Mouse (Mus musculus) T-helper 1 cell (primary cell): ENCODE measurements around the gene Cuzd1.

Experiments used
- in situ Hi-C: fragments of 300-600 bp; cut with MboI, MseI; formaldehyde crosslinking; loops from one replicate; pipeline ENCODE4 v1.15.1; 2025; ENCODE audit warnings: high pct_unique_total_duplicates

Cuzd1 gene

DNA sequence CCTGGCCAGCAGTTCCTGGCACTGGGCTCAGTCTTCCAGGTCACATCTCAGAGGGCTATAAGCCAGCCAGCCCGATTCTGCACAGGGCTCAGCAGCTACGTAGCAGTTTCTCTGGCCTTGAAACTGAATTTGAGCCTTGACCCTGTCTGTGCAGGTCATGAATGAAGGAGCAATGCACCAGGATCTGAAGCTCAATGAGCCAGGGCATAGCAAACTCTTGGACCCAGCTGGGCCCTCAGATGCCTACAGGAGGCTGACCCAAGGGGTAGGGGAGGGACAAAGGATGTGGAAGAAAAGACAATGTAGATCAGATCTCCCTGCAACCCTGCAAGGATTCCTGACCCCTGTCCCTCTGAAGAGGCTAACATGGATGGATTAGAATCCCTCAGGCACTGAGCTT, at the start of gene Cuzd1:
Gene Cuzd1 (minus strand): TSS at position 101 of the 400 bp plus-strand sequence.
- in situ Hi-C loops: no loop called here

DNA sequence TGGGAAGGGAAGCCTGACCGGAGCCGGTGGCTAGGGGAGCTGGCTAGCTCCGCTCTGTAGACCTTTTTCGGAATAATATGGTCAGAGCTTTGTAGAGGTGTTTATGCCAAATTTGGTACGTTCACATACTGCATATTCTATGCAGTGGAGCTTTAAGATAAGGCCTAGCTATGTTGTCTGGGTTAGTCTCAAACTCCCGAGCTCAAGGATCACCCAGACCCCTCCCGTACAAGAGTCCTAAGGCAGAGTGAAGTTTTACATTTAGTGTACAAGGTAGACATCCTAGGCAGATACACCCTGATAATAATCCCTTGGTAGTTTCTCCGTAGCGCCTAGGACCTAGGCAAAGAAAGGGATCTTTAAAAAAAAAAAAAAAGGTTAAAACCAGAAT, 49.4 kb upstream of the Cuzd1 start:
- in situ Hi-C loops: no loop called here

DNA sequence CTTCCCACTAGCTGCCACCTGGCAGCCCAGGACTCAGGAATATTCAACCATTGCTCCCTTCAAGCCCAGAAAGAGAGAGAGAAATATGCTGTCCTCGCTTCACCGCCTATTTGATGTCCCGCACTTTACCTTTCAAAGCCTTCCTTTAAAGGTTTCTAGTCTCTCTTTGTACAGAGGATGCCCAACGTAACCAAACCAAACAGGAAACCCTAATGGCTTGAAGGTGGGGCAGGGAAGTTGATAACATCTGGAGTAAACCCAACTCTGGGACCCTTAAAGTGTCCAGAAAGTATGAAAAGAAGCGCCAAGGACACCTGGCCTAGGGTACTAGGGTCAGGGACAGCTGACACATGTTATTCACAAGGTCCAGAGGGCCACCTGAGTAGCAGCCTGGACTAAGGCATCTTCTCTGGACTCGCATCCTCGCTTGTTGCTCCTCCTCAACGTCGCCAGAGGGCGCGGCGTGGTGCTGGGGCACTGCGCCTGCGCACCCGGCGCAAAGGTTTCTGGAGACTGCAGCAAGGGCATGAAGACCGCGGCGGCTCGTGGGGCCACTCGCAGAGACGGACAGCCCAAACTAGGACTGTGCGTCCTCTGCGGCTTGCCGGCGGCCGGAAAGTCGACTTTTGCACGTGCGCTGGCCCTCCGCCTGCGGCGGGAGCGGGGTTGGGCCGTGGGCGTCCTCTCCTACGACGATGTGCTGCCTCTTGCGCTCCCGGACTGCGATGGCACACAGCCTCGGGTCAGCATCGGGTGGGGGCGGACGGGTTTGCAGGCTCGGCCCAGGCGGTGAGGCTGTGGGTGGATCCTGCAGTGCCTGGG, 48.8 kb upstream of the Cuzd1 start, which contains the start of gene Pstk:
Gene Pstk (plus strand): TSS at position 494 of the 822 bp plus-strand sequence.
- in situ Hi-C loops: no loop called here

DNA sequence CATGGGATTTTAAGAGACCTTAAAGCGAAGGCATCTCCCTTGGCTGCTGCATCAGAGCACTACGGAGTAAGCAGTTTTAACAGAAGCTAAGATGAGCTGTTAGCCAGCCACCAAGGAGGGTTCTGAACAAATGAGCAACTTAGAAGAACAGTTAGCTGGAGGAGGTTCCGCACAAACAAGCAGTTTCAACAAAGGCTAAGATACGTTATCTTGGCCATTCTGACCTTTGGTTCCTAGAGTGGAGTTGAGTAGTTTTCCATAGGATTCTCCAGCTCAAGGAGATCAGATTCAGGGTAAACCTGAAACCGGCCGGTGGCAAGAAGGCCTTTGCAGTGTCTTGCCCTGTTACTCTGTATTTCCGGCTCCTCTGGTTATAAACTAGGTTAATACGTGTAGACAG, 42.0 kb upstream of the Cuzd1 start:
- in situ Hi-C loops: loop anchor here (5.0 kb wide), 1 partner anchor 48 kb away; the partner anchor contains the start of genes Acadsb and Ikzf5

DNA sequence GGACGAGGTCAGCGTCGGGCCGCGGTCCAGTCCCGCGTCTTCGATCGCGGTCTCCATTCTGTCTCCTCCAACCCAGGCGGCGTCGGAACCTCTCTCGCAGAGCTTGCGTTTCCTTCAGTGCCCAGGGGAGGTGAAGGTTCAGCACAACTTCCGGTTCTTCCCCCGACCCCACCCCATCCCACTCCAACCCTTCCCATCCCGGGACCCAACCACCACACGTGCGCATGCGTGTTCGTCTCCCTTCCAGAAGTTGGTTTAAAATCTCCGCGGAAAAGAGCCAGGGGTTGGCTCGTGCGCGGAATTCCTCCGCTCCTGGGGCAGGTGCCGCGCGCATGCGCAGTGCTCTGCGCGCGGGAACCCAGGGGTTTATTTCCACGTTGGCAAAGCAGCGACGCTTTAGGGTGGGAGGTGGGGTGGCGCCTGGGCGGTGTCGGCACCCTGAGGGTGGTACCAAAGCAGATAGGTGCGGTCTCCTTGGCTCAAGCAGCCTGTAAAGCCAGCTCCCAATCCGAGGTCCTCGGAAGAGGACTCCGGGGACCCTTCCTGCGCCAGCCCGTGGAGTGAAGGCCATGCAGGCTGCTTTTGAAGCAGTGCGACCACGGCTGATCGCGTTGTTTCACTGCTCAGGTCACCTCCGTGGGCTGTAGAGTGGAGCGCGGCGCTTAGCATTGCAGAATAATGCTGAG, 40.7 kb upstream of the Cuzd1 start, which contains the start of gene 2310057M21Rik:
Gene 2310057M21Rik (minus strand): TSS at position 145 of the 686 bp plus-strand sequence.
- in situ Hi-C loops: loop anchor here (5.0 kb wide), 1 partner anchor 50 kb away; the partner anchor contains the start of genes Acadsb and Ikzf5

DNA sequence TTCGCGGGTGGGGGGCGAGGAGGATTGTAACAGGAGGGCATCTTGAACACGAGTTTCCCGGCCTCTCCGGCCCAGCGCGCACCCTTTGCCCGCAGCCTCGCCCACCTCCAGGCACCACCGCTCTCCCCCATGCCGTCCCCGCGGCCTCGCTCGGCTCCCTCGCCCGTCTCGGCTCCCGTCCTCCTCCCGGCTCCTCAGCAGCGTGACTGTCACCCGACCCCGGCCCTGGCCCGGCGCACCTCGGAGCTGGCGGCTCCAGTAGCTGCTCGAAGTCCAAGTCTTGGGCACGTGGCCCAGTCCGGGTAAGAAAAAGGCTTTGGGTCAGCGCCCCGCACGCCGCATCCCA, 40.1 kb upstream of the Cuzd1 start:
- in situ Hi-C loops: loop anchor here (5.0 kb wide), 1 partner anchor 50 kb away; the partner anchor contains the start of genes Acadsb and Ikzf5

DNA sequence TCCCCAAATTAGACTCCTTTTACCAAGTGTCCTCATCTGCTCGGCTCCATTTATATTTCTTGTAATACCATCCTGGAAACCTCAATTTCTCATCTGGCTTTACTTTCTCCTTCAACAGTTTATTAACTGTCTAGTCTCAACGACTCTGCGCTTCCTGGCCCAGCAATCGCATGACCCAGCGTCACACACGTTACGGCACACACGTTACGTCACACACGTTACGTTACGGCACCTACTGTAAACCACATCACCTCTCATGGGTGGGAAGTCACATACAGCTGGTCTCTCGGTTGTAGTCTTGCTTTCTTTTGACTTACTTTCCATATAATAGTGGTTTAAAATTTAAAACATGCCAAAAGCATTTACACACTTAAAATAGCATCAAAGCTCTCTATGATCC, 34.0 kb upstream of the Cuzd1 start:
- in situ Hi-C loops: no loop called here

DNA sequence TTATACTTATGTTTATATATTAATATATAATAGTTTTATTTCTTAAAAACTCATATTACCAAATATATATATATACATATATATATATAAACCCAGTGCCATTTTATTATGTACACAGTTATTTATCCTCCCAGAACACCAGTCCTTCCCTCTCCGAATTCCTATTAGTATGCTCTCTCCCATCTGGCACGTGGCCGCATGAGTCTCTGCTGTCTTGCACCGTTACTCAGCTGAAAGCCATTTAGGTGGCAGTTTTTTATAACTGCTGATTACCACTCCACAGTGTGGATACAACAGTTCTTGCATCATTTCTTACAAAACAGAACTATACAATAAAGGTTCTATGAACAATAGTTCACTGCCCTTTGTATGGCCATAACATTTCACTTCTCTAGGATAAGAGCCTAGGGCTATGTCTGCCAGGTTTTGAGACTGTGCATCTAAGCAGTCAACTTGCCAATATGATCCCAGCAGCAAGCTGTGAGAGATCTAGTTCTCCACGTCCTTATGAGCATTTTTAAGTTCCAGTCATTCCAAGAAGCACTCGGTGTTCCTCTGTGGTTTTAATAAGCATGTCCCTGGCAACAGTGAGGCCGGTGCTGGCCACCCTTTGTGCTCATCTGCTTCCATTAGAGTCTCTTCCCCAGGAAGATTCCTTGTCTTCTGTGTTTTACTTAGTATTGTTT, 23.9 kb upstream of the Cuzd1 start:
- in situ Hi-C loops: no loop called here

DNA sequence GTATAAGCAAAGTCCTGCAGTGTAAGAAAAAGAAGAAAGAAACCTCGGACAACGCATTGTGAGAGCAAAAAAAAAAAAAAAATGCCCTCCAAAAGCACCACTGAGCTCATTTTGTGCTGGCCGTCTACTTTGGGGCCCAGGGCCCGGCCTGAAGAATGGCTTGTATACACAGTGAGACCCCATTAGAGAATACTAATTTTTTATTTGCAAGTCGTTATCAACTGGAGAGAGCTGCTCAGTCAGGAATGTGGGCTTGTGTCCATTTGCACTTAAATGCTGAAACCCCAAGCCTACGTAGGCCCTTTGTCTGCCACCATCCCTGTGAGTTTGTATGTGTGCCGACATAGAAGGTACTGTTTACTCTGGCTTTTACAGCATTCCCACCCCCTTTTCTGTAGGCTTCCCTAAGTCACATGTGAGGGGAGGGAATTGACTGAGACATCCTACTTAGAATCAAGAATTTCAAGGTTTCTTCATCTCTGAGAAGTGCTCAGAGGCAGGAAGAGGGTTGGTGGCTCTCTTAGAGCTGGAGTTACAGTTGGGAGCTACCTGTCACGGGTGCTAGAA, 15.5 kb upstream of the Cuzd1 start:
- in situ Hi-C loops: no loop called here

DNA sequence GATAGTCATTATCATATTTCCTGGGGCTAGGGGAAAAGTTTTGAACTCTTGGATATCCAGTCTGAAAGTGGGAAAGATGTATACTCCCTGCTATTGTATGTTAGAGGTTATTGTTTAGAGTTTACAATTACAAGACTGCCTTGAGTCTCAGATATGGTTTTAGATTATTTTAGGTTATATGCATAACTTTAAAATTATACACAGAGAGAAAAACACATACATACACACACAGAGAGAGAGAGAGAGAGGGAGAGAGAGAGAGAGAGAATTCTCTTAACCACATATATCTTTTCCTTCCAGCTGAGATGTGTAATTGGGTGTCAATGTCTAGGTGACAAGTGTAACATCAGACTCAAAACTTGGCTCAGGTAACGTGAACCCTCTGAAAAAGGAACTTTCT, 11.5 kb upstream of the Cuzd1 start, which contains the start of gene Fam24a:
Gene Fam24a (plus strand): TSS at position 301 of the 400 bp plus-strand sequence.
- in situ Hi-C loops: no loop called here

DNA sequence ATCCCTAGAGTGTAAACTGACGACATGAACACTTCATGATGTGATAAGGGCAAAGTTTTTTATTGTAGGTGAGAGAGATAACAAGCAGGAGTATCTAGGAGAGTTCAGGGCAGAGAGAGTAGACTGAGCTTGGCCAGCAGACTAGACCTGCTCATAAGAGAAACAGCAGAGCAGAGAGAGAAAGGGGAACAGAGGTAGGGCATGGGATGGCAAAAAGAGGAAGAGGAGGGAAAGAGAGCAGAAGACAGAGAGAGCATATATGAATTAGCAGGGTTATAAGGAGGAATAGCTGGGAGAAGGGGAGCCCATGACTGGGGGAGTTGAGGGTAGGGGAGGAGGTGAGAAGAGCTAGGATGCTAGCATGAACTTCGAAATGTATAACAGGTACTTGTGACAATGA, 9.6 kb upstream of the Cuzd1 start:
- in situ Hi-C loops: no loop called here

DNA sequence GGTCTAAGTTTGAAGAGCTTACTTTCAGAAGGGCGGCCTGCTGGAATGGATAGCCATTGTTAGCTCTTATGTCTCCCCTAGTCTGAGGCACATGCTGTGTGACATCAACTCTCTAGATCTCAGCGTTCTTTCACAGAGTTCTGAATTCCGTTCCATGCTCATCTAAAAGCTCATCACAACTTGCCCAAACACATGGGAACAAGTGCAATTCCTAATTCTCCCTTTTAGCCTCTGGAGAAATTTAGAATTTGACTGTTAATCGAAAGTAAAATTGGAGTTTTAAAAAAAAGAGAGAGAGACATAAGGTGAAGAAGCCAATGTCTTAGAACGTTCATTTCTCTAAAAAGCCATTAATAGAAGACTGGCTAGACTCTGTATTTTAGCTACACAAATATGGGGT, 7.3 kb upstream of the Cuzd1 start, which contains the start of gene Fam24b:
Gene Fam24b (minus strand): TSS at position 101 of the 400 bp plus-strand sequence.
- in situ Hi-C loops: no loop called here

DNA sequence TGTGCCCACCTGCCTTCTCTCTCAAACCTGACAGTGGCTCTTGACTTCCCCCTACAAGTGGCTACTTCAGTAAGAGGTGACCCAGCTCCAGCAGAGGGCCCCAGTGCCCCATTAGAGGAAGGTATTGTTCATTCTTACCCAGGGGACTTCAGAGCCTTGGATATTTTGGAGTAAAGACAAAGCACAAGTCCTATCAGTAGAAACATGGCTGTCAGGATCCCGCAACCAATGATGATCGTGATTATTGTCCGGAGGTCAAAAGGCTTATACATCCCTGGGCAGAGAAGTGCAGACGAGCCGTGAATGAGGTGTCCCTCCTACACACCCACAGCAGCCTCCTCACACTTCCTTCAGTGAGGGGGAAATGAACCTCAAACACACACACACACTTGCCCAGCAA, 5.0 kb upstream of the Cuzd1 start:
- in situ Hi-C loops: no loop called here

DNA sequence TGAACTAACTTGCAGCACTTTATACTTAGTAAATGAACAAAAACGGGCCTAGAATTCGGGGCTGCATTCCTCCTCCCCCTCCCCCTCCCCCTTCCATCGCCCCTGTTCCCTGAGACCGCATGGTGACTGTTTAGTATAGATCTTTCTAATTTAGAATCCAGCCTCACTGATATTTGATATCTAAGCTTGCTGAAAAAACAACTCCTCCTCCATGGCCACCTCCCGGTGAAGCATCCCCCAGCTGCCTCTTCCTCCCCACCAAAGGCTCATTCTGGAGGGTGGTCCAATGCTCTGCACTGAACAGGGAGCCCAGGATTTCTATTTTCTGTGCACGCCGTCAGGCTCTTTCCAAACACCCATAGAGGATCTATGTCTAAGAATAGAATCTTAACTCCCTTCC, 3.8 kb downstream of the Cuzd1 start:
- in situ Hi-C loops: no loop called here

DNA sequence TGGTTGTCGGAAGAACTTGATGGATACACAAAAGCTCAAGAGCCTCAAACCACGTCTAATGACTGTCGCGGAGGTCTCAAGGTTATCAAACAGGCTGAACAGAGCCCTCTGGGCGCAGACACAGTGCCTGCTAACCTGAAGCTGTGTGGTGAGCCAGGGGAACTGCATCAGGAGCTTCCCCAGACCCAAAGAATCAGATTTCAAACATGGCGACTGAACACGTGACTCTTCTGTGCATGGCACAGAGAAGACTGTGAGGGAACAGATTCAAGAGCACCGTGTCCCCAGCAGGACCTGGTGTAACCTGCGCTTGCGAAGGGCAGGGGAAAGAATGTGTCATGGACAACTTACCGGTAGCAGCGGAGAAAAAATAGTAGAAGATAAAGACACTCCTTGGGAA, 4.5 kb downstream of the Cuzd1 start:
- in situ Hi-C loops: no loop called here

DNA sequence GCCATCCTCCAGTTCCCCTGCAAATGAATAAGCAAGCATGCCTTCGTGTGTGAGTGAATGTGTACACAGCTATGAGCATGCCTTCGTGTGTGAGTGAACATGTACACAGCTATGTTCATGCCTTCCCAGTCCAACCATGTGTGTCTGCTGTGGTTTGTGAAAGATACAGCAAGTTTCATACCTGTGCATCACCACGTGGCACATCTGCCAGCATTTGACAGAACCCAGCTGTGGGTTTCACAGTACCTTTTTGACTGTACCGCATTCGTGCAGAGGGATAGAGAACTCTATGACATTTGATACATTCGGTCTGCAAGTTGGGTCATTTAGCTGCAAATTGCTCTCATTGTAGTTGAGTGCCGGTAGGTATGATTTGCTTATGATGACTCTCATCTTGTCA, 7.6 kb downstream of the Cuzd1 start:
- in situ Hi-C loops: no loop called here

DNA sequence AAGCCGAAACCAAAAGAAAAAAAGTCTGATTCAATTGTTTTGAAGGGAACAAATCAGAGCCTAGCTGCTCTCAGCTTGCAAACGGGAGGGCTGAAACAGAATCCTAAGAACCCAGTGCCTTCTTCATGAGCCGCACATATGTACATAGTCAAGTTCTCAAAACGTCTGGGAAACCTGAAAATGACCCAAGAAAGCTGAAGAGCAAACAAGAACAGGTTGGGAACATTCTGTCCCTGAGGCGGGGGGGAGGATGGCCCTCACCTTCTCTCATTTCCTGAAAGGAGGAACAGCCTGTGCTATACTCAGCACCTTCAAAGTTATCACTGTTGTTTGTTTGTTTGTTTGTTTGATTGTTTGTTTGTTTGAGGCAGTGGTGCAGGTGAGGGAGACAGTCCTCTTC, 15.4 kb downstream of the Cuzd1 start:
- in situ Hi-C loops: no loop called here

DNA sequence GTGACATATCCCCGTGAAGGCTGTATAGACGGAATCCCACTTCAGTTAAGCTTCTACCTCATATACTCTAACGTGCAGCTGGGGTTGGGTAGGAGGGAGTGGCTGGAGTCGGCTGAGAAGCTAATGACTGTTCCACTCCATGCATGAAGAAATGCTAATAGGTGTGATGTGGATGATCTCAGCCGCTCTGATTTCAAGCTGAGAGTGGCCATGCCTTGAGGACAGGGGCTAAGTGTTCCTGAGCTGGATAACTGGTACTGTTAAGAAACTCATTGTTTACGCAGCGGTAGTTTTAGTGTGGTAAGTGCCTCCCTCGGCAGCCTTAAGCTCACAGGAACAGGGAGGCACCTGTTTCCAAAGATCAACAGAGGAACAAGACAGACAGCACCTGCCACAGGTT, 18.8 kb downstream of the Cuzd1 start:
- in situ Hi-C loops: no loop called here

DNA sequence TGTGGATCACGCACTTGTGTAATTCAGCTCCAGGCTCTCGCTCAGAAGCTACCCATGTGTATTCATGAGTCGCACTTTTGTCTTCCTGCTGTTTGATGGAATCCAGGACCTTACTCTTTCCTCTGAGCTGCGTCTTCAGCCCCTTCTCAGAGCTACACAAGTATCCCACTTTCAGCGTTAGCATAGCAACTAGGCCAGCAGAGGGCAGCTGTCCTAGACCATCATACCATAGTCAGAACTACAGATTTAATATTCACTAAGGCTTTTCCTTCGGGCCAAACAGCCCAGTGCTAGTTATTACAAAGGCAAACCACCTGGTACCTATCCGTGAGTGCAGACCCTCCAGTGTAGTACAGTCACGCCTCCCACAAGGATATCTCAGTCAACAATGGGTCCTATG, 24.9 kb downstream of the Cuzd1 start:
- in situ Hi-C loops: no loop called here

DNA sequence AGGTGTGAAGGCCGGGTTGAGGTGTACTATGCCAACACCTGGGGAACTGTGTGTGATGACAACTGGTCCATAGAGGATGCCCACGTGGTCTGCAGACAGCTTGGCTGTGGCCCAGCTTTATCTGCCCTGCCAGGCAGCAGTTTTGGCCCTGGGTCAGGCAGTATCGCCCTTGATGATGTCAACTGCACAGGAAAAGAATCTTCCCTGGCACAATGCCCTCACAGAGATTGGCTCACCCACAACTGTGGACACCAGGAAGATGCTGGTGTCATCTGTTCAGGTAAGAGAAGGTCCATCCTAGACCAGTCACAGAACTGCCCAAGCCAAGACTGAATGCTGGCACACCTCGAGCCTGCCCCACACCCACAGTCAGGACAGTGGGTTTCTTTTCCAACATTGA, 56.2 kb downstream of the Cuzd1 start:
- in situ Hi-C loops: no loop called here

DNA sequence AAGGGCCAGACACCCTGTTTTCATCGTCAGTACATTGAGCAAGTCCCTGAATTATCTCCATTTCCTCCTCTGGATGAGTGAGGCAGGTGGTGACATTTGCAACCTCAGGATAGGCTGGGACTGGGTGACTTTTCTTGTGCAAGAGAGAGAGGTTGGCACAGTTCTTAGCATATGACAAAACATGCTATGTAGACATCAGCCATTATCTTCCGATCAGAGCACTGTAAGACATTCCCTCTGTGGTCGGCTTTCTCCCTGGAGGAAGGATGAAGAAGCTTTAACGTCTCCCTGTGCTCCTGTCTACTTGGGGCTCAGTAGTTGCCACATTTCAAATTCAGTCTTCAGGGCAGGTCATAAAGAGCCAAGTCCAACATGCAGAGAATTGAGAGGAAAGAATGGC, 57.8 kb downstream of the Cuzd1 start:
- in situ Hi-C loops: no loop called here

DNA sequence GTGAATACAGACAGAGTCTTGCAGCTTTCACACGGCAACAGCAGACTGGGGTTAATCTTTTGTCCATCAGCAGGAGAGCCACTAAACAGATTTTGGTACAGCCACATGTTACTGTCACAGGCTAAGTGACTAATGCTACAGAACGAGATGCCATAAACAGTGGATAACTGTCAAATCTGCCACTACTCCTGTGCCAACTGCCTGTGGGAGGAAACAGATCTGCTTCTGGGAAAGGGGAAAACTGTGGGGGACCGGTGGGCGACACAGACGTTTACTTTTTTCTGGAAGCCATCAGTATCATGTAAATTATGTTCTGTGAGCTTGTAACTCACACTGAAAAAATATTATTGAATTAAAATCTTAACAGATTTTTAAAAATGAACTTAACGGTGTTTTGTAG, 61.1 kb downstream of the Cuzd1 start:
- in situ Hi-C loops: no loop called here
